In the genomic region with DNA sequence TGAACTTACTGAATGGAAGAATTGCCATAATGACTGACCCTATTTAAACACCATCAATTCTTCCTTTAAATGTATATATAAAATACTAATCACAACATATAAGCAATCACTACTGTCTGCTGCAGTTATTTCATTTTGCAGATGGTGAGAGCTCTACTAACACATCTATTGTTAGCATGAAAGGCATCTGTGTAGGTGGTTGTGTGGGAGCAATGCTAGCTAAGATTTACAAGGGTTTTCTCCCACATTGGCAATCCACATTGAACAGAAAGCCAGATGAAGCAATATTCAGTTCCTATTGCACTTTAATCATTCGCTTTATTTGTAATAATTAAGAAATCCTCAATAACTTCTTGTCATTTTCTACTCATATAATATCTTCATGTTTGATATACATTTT, we compare ENCODE assay signal across 14 mouse cellular contexts.
"Had no signal": no experiment of that assay in that cellular context is flagged by ENCODE, and none has a peak within 500 bp of the region (broad histone marks: within the 10 kb centered on the region; RNA-seq: fewer than 3 reads in every experiment).

No protein-coding gene starts in this region.

- H3K4me3 ChIP-seq: limb, embryonic 15.5 days; liver, embryonic 12.5 days; midbrain, embryonic 10.5 days; myocyte; neural tube, embryonic 15.5 days had no signal

- H3K27ac ChIP-seq: hindbrain, postnatal 0 days; limb, embryonic 15.5 days; liver, embryonic 12.5 days; midbrain, embryonic 10.5 days; neural tube, embryonic 15.5 days had no signal

- H3K36me3 ChIP-seq: limb, embryonic 15.5 days; liver, embryonic 12.5 days; midbrain, embryonic 10.5 days; neural tube, embryonic 15.5 days had no signal

- H3K27me3 ChIP-seq: limb, embryonic 15.5 days; liver, embryonic 12.5 days; neural tube, embryonic 15.5 days had no signal

- H3K4me2 ChIP-seq: limb, embryonic 15.5 days; liver, embryonic 12.5 days; lung, embryonic 14.5 days; neural tube, embryonic 15.5 days had no signal

- H3K9me3 ChIP-seq: limb, embryonic 15.5 days; liver, embryonic 12.5 days; midbrain, embryonic 10.5 days; neural tube, embryonic 15.5 days had no signal

- H3K4me1 ChIP-seq: limb, embryonic 15.5 days; liver, embryonic 12.5 days; midbrain, embryonic 10.5 days; neural tube, embryonic 15.5 days had no signal

- ATAC-seq: hindbrain, postnatal 0 days; liver, embryonic 12.5 days had no signal

- DNase-seq: kidney, adult 11 months; kidney, adult 9 months; kidney, postnatal 14 days; lung, embryonic 14.5 days; lung, postnatal 10 days; lung, postnatal 4 days; midbrain, embryonic 14.5 days; thymus, postnatal 4 days had no signal

- H3K9ac ChIP-seq: limb, embryonic 15.5 days; liver, embryonic 12.5 days; lung, embryonic 14.5 days; neural tube, embryonic 15.5 days had no signal
